Mouse (Mus musculus) cerebellum, adult 18-20 months (tissue): ENCODE measurements at regions not wholly inside any gene's neighbourhood (a gene's known extent, or its start where the extent isn't known, plus 50 kb on each side); places are given as distances from the start of the nearest gene placed in this dataset.

Experiments used
- DNase-seq, 2 experiments: peaks; one replicate each; pipeline ENCODE4 v3.0.0; 2021

- DNase-seq: peak in 1 of 2 experiments; percentile 1
Measured at GRCm38 (mm10) chr1:27169278-27169677, 482.0 kb upstream of the 4931408C20Rik start.
